Mouse (Mus musculus) small intestine, adult 2 months (tissue): ENCODE measurements at regions not wholly inside any gene's neighbourhood (a gene's known extent, or its start where the extent isn't known, plus 50 kb on each side); places are given as distances from the start of the nearest gene placed in this dataset.

ENCODE experiments used
- CTCF ChIP-seq: fragments of 200-500 bp; IDR thresholded peaks from 2 replicates; pipeline ENCODE4 v1.5.1; 2012; ENCODE audit warnings: low read depth, mild to moderate bottlenecking, control low read depth, inconsistent platforms, low read length, moderate library complexity, mixed read lengths; ENCODE audit not compliant: insufficient replicate concordance, insufficient read length; ENCODE audit errors: extremely low read depth
- POLR2A ChIP-seq: fragments of 200-500 bp; IDR thresholded peaks from 2 replicates; pipeline ENCODE4 v1.6.1; 2012; ENCODE audit warnings: low read depth, mild to moderate bottlenecking, control low read depth, inconsistent platforms, low read length, moderate library complexity

DNA sequence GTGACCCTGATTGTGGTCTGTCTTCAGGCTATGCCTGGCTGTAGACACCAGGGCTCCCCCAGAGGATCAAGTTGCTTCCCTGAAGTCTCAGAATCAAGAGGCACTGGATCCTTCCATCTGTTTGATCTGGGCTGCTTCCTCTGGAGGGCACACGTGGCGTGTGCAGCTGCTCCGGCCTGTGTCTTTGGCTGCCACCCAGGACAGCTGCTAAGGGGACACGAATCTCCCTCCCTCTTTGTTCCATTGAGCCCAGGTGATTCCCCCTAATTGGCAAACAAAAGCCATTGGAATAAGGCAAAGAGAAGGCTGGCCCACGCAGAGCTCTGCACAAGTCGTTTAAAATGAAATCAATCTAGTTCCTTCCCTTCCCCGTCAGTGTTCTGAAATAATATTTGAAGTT, 170.7 kb upstream of the Gas1 start:
- TF ChIP-seq CTCF (no peak), POLR2A (no peak)
